Mouse (Mus musculus): Measurements from ENCODE around the gene Mettl7a3.

Gene Mettl7a3

GRCm38 (mm10) chr15:100387544-100388223 is 53.0 kb downstream of the Mettl7a3 start:
- no peak for DNase-seq (ENCODE audit: low spot score in 2 of 2)

- no peak for DNase-seq (ENCODE audit: low spot score in 2 of 2)
Measured at GRCm38 (mm10) chr15:100388224-100388835, 53.6 kb downstream of the Mettl7a3 start.

- DNase-seq (ENCODE audit: low spot score in 2 of 2): no peak
Measured at GRCm38 (mm10) chr15:100388886-100389285, 54.2 kb downstream of the Mettl7a3 start.

Data from urinary bladder, adult 18-20 months (tissue).